Comparison of ENCODE assay signal across 21 mouse cellular contexts in genomic region chr5:44645952-44646841, GRCm38 (mm10).
DNase-seq lines count a peak whose midpoint lies in the region; ATAC-seq and TF ChIP-seq lines count a peak whose summit lies in the region.
"Had no signal": no experiment of that assay in that cellular context is flagged by ENCODE, and none has a peak within 500 bp of the region (broad histone marks: within the 10 kb centered on the region; RNA-seq: fewer than 3 reads in every experiment).

No protein-coding gene starts in this region.

- no peak for TF ChIP-seq CTCF in stomach, postnatal 0 days (IDR thresholded peaks at IDR 0.05; ENCODE audit: low read depth)

- H3K4me3 ChIP-seq in hindbrain, embryonic 15.5 days: no peak overlapping the region
- H3K4me3 ChIP-seq in hindbrain, embryonic 11.5 days (ENCODE audit: low read depth, low read length): no peak overlapping the region
- H3K4me3 ChIP-seq in stomach, embryonic 15.5 days (replicated peaks): no peak overlapping the region
- no peak overlapping the region for H3K4me3 ChIP-seq in stomach, postnatal 0 days (ENCODE audit: low read depth, low read length)
- no peak overlapping the region for H3K4me3 ChIP-seq in midbrain, embryonic 10.5 days
- H3K4me3 ChIP-seq: embryonic facial prominence, embryonic 15.5 days; limb, embryonic 13.5 days; megakaryocyte, embryonic 14.5 days had no signal

- no peak overlapping the region for H3K4me2 ChIP-seq in hindbrain, embryonic 15.5 days
- H3K4me2 ChIP-seq in hindbrain, embryonic 11.5 days (replicated peaks; ENCODE audit: low read depth, low read length): no peak overlapping the region
- H3K4me2 ChIP-seq in stomach, embryonic 15.5 days: no peak overlapping the region
- no peak overlapping the region for H3K4me2 ChIP-seq in stomach, postnatal 0 days (replicated peaks; ENCODE audit: low read depth)
- H3K4me2 ChIP-seq: embryonic facial prominence, embryonic 15.5 days; limb, embryonic 13.5 days had no signal

- 68% methylated on average over 4 of the region's 4 CpGs for WGBS in hindbrain, embryonic 15.5 days
- WGBS in hindbrain, embryonic 11.5 days: 80% methylated on average over 4 of the region's 4 CpGs
- WGBS in stomach, embryonic 15.5 days: 47% methylated on average over 4 of the region's 4 CpGs
- WGBS in stomach, postnatal 0 days: 50% methylated on average over 4 of the region's 4 CpGs
- WGBS in midbrain, embryonic 10.5 days: 71% methylated on average over 4 of the region's 4 CpGs

- H3K9me3 ChIP-seq in hindbrain, embryonic 15.5 days: no peaks in the 10 kb centered on the region
- H3K9me3 ChIP-seq in hindbrain, embryonic 11.5 days (ENCODE audit: control insufficient read depth, low read length): no peaks in the 10 kb centered on the region
- no peaks in the 10 kb centered on the region for H3K9me3 ChIP-seq in stomach, embryonic 15.5 days
- no peaks in the 10 kb centered on the region for H3K9me3 ChIP-seq in stomach, postnatal 0 days (ENCODE audit: control insufficient read depth, low read length)
- no peaks in the 10 kb centered on the region for H3K9me3 ChIP-seq in midbrain, embryonic 10.5 days (replicated peaks)
- H3K9me3 ChIP-seq: embryonic facial prominence, embryonic 15.5 days; limb, embryonic 13.5 days; megakaryocyte, embryonic 14.5 days had no signal

- TF ChIP-seq EP300 in stomach, postnatal 0 days (optimal IDR thresholded peaks at IDR 0.05): no peak

- H3K36me3 ChIP-seq in hindbrain, embryonic 15.5 days: no peaks in the 10 kb centered on the region
- no peaks in the 10 kb centered on the region for H3K36me3 ChIP-seq in hindbrain, embryonic 11.5 days (ENCODE audit: control insufficient read depth, insufficient read depth, low read length)
- no peaks in the 10 kb centered on the region for H3K36me3 ChIP-seq in stomach, embryonic 15.5 days
- no peaks in the 10 kb centered on the region for H3K36me3 ChIP-seq in stomach, postnatal 0 days (ENCODE audit: control insufficient read depth, insufficient read depth, low read length)
- H3K36me3 ChIP-seq in midbrain, embryonic 10.5 days: no peaks in the 10 kb centered on the region
- H3K36me3 ChIP-seq: embryonic facial prominence, embryonic 15.5 days; limb, embryonic 13.5 days had no signal

- H3K27ac ChIP-seq in hindbrain, embryonic 15.5 days (replicated peaks): peak overlapping the region; percentile 34; the same call in 1 of the 2 replicates
- no peak overlapping the region for H3K27ac ChIP-seq in hindbrain, embryonic 11.5 days (ENCODE audit: low read depth, low read length)
- no peak overlapping the region for H3K27ac ChIP-seq in stomach, embryonic 15.5 days
- no peak overlapping the region for H3K27ac ChIP-seq in stomach, postnatal 0 days (replicated peaks)
- H3K27ac ChIP-seq in midbrain, embryonic 10.5 days (replicated peaks): peak overlapping the region; percentile 28; the same call in 1 of the 2 replicates
- H3K27ac ChIP-seq: embryonic facial prominence, embryonic 15.5 days; limb, embryonic 13.5 days; liver, embryonic 14.5 days had no signal

- no peak for ATAC-seq in hindbrain, embryonic 15.5 days (ENCODE audit: low FRiP score, low read depth)
- no peak for ATAC-seq in hindbrain, embryonic 11.5 days (ENCODE audit: low FRiP score)
- ATAC-seq in stomach, embryonic 15.5 days (ENCODE audit: insufficient read depth, low FRiP score, low read depth): 0 out of 2 replicates have a peak, but pooled peaks have one; percentile 14
- no peak for ATAC-seq in stomach, postnatal 0 days (ENCODE audit: low FRiP score, low TSS enrichment)
- no peak for ATAC-seq in megakaryocyte progenitor cell, adult 5-6 weeks (replicated peaks; ENCODE audit: poor library complexity)
- ATAC-seq in frontal cortex, adult (ENCODE audit: low TSS enrichment): no peak

- H3K9ac ChIP-seq in hindbrain, embryonic 15.5 days: no peak overlapping the region
- no peak overlapping the region for H3K9ac ChIP-seq in hindbrain, embryonic 11.5 days (ENCODE audit: low read depth, low read length)
- H3K9ac ChIP-seq in stomach, embryonic 15.5 days: no peak overlapping the region
- no peak overlapping the region for H3K9ac ChIP-seq in stomach, postnatal 0 days (ENCODE audit: low read length)
- H3K9ac ChIP-seq: embryonic facial prominence, embryonic 15.5 days; limb, embryonic 13.5 days; liver, embryonic 14.5 days had no signal

- no peak for DNase-seq in hindbrain, embryonic 11.5 days (ENCODE audit: low spot score)
- DNase-seq in stomach, postnatal 0 days (ENCODE audit: low spot score): no peak
- DNase-seq in midbrain, embryonic 10.5 days (ENCODE audit: low spot score): no peak
- DNase-seq in adrenal gland, postnatal 4 days (ENCODE audit: low spot score in 2 of 2): no peak
- DNase-seq: adrenal gland, postnatal 36 days; B cell, adult 2 months; cerebellum, adult 9-10 months; gastrocnemius, postnatal 14 days; kidney, postnatal 25 days; layer of hippocampus, adult 9-11 months; lung, postnatal 10 days; right cerebral cortex, postnatal 14 days; thymus, postnatal 14 days had no signal

- H3K4me1 ChIP-seq in hindbrain, embryonic 15.5 days (replicated peaks): peaks cover 10% of the 10 kb centered on the region; the same call in 1 of the 2 replicates
- no peaks in the 10 kb centered on the region for H3K4me1 ChIP-seq in hindbrain, embryonic 11.5 days (replicated peaks; ENCODE audit: control insufficient read depth, insufficient read depth, low read length)
- H3K4me1 ChIP-seq in stomach, embryonic 15.5 days: peaks cover 8% of the 10 kb centered on the region
- H3K4me1 ChIP-seq in stomach, postnatal 0 days (replicated peaks; ENCODE audit: control insufficient read depth, insufficient read depth): no peaks in the 10 kb centered on the region
- peaks cover 28% of the 10 kb centered on the region for H3K4me1 ChIP-seq in midbrain, embryonic 10.5 days
- H3K4me1 ChIP-seq: megakaryocyte, embryonic 14.5 days had no signal

- no peaks in the 10 kb centered on the region for H3K27me3 ChIP-seq in hindbrain, embryonic 15.5 days
- H3K27me3 ChIP-seq in hindbrain, embryonic 11.5 days (ENCODE audit: control insufficient read depth, insufficient read depth, low read length): no peaks in the 10 kb centered on the region
- H3K27me3 ChIP-seq in stomach, embryonic 15.5 days (replicated peaks): no peaks in the 10 kb centered on the region
- no peaks in the 10 kb centered on the region for H3K27me3 ChIP-seq in stomach, postnatal 0 days (ENCODE audit: control insufficient read depth, insufficient read depth, low read length)
- no peaks in the 10 kb centered on the region for H3K27me3 ChIP-seq in midbrain, embryonic 10.5 days (ENCODE audit: low read depth, poor library complexity, severe bottlenecking)
- H3K27me3 ChIP-seq: embryonic facial prominence, embryonic 15.5 days; limb, embryonic 13.5 days; megakaryocyte, embryonic 14.5 days had no signal

Comparison
In these comparisons a context has a peak if more than half of its experiments do, and no peak if none do; other contexts are left out.
1. H3K27ac ChIP-seq: peak in hindbrain, embryonic 15.5 days (single experiment) and midbrain, embryonic 10.5 days (single experiment); none in hindbrain, embryonic 11.5 days (single experiment), stomach, embryonic 15.5 days (single experiment) and stomach, postnatal 0 days (single experiment).